Mouse (Mus musculus) hindbrain, postnatal 0 days (tissue): Measurements from ENCODE around the gene Tomt. TPM values are rescaled to one million over a fixed set of nuclear protein-coding genes. Genes with fewer than 3 reads are reported as not detected.
A peak's percentile ranks its signal among the peaks of the same experiment; 100 is the strongest.
"Not testable (repeated sequence)": the region's sequence is repeated elsewhere in the genome, so short reads cannot be mapped to it uniquely, and the experiment has no call there.

Experiments
- ATAC-seq: fragments of 200-750 bp; cut with Nextera tagmentation; 2 replicates; pipeline ENCODE4 v1.8.0; 2017; ENCODE audit warnings: mild to moderate bottlenecking, moderate TSS enrichment, moderate library complexity
- DNase-seq: peaks from one replicate; pipeline ENCODE4 v3.0.0-alpha.2; 2015; ENCODE audit warnings: low spot score
- H3K27ac ChIP-seq: fragments of 300-500 bp; sonication (generic); 2 replicates; pipeline ENCODE4 v1.5.1; 2014; ENCODE audit warnings: mild to moderate bottlenecking
- H3K27me3 ChIP-seq: fragments of 300-500 bp; sonication (generic); 2 replicates; pipeline ENCODE4 v1.6.1; 2014; ENCODE audit warnings: low read length, mixed read lengths; ENCODE audit not compliant: insufficient read depth
- H3K36me3 ChIP-seq: fragments of 300-500 bp; sonication (generic); 2 replicates; pipeline ENCODE4 v1.6.1; 2014; ENCODE audit warnings: low read length, mixed read lengths; ENCODE audit not compliant: insufficient read depth
- H3K4me1 ChIP-seq: fragments of 300-500 bp; sonication (generic); 2 replicates; pipeline ENCODE4 v1.6.1; 2014; ENCODE audit warnings: antibody characterized with exemption, low read length, mixed read lengths; ENCODE audit not compliant: insufficient read depth
- H3K4me2 ChIP-seq: fragments of 300-500 bp; sonication (generic); 2 replicates; pipeline ENCODE4 v1.6.1; 2014; ENCODE audit warnings: low read depth, mild to moderate bottlenecking, low read length, moderate library complexity, mixed read lengths
- H3K4me3 ChIP-seq: fragments of 300-500 bp; sonication (generic); 2 replicates; pipeline ENCODE4 v1.5.1; 2014; ENCODE audit warnings: low read length
- H3K9ac ChIP-seq: fragments of 300-500 bp; sonication (generic); replicated peaks from 2 replicates; pipeline ENCODE4 v1.6.1; 2014; ENCODE audit warnings: mild to moderate bottlenecking, low read length, moderate library complexity, mixed read lengths
- H3K9me3 ChIP-seq: fragments of 300-500 bp; sonication (generic); 2 replicates; pipeline ENCODE4 v1.6.1; 2016; ENCODE audit warnings: low read length, mixed read lengths
- CTCF ChIP-seq: IDR thresholded peaks from 2 replicates; pipeline ENCODE4 v1.5.1; 2016; ENCODE audit warnings: antibody characterized with exemption, control low read depth, low read depth
- WGBS: fragments of 180-500 bp; shearing (Covaris S2); extraction: QIAGEN DNeasy Blood & Tissue Kit; methylation state at CpG from one replicate; pipeline ENCODE4 v1.1.7; 2014; 5-methylcytosine and 5-hydroxymethylcytosine counted together
- polyA plus RNA-seq: library from polyadenylated mRNA; unstranded; fragments of >200 nt; fragmentation: Nextera tagmentation; extraction: Ambion mirVana; gene quantifications from 2 replicates; pipeline ENCODE4 v1.2.1, GENCODE M21; 2015
- total RNA-seq: library from RNA; depleted of rRNA; stranded (reverse); fragments of >200 nt; gene quantifications from 2 replicates; pipeline ENCODE4 v1.2.3, GENCODE M21; 2014

The Tomt gene
- total and polyA plus RNA-seq, 2 experiments from 2014 or later, result 0.49 to 0.52 TPM

- TF ChIP-seq CTCF, result no peak
- no peak for DNase-seq
- Histone ChIP-seq H3K36me3 (no peaks in the 10 kb centered on the region), H3K9ac (no peak overlapping the region), H3K27me3 (no peaks in the 10 kb centered on the region), H3K27ac (no peak overlapping the region), H3K4me3 (no peak overlapping the region), H3K4me1 (peaks cover 5% of the 10 kb centered on the region; the same call in 1 of the 2 replicates), H3K4me2 (no peak overlapping the region), H3K9me3 (no peaks in the 10 kb centered on the region)
- ATAC-seq, result no peak
- WGBS, result 80% methylated on average over 1 of the region's 1 CpGs
Observed at GRCm38 (mm10) chr7:101932551-101932950, 26.4 kb upstream of the Tomt start.

GRCm38 (mm10) chr7:101928093-101928492, 21.9 kb upstream of the Tomt start:
- no peak overlapping the region for H3K4me2 ChIP-seq
- no peak for ATAC-seq
- WGBS, result 83% methylated on average over 3 of the region's 3 CpGs
- H3K4me1 ChIP-seq, result no peaks in the 10 kb centered on the region; the same call in 1 of the 2 replicates
- no peak overlapping the region for H3K27ac ChIP-seq
- H3K9ac ChIP-seq, result no peak overlapping the region
- H3K36me3 ChIP-seq, result no peaks in the 10 kb centered on the region
- H3K4me3 ChIP-seq, result no peak overlapping the region
- no peaks in the 10 kb centered on the region for H3K9me3 ChIP-seq
- no peaks in the 10 kb centered on the region for H3K27me3 ChIP-seq
- TF ChIP-seq CTCF, result no peak
- DNase-seq, result no peak

- not testable (repeated sequence) for H3K27ac ChIP-seq, H3K9ac ChIP-seq, DNase-seq, H3K36me3 ChIP-seq, H3K4me2 ChIP-seq, H3K9me3 ChIP-seq, H3K4me3 ChIP-seq, ATAC-seq, H3K4me1 ChIP-seq, H3K27me3 ChIP-seq
- TF ChIP-seq CTCF, result peak; percentile 16; the same call in 1 of the 2 replicates
Observed at GRCm38 (mm10) chr7:101925892-101926291, 19.7 kb upstream of the Tomt start.

GRCm38 (mm10) chr7:101918071-101918470, 11.9 kb upstream of the Tomt start:
- no peaks in the 10 kb centered on the region for H3K4me1 ChIP-seq

GRCm38 (mm10) chr7:101911982-101912381, 5.8 kb upstream of the Tomt start:
- H3K4me1 ChIP-seq, result no peaks in the 10 kb centered on the region
- peak; percentile 37 for TF ChIP-seq CTCF
- H3K27me3 ChIP-seq, result no peaks in the 10 kb centered on the region
- no peak for DNase-seq
- H3K9me3 ChIP-seq, result no peaks in the 10 kb centered on the region
- no peak for ATAC-seq
- H3K27ac ChIP-seq, result no peak overlapping the region
- 51% methylated on average over 3 of the region's 3 CpGs for WGBS
- H3K4me3 ChIP-seq, result no peak overlapping the region
- H3K36me3 ChIP-seq, result peaks cover 27% of the 10 kb centered on the region
- H3K4me2 ChIP-seq, result no peak overlapping the region
- H3K9ac ChIP-seq, result no peak overlapping the region

More at GRCm38 (mm10) chr7:101918071-101918470, 11.9 kb upstream of the Tomt start:
- H3K27ac ChIP-seq, result no peak overlapping the region
- peaks cover 4% of the 10 kb centered on the region for H3K36me3 ChIP-seq
- H3K4me2 ChIP-seq, result no peak overlapping the region
- peak; percentile 80 for DNase-seq
- H3K27me3 ChIP-seq, result no peaks in the 10 kb centered on the region
- WGBS, result 31% methylated on average over 1 of the region's 1 CpGs
- H3K9me3 ChIP-seq, result no peaks in the 10 kb centered on the region
- ATAC-seq, result peak; percentile 82
- H3K9ac ChIP-seq, result no peak overlapping the region
- no peak overlapping the region for H3K4me3 ChIP-seq
- TF ChIP-seq CTCF, result peak; percentile 92

- Histone ChIP-seq H3K27ac (no peak overlapping the region), H3K27me3 (no peaks in the 10 kb centered on the region), H3K4me1 (no peaks in the 10 kb centered on the region; the same call in 1 of the 2 replicates), H3K36me3 (peaks cover 27% of the 10 kb centered on the region), H3K4me3 (no peak overlapping the region), H3K4me2 (no peak overlapping the region), H3K9me3 (no peaks in the 10 kb centered on the region), H3K9ac (no peak overlapping the region)
- no peak for DNase-seq
- ATAC-seq, result no peak
- no peak for TF ChIP-seq CTCF
- 83% methylated on average over 4 of the region's 4 CpGs for WGBS
Observed at GRCm38 (mm10) chr7:101910138-101910537, 4.0 kb upstream of the Tomt start.

GRCm38 (mm10) chr7:101908367-101908766, 2.2 kb upstream of the Tomt start:
- DNase-seq, result no peak

More at GRCm38 (mm10) chr7:101908367-101908766, 2.2 kb upstream of the Tomt start:
- no peak overlapping the region for H3K4me3 ChIP-seq
- no peaks in the 10 kb centered on the region for H3K9me3 ChIP-seq
- 84% methylated on average over 4 of the region's 4 CpGs for WGBS
- H3K27me3 ChIP-seq, result no peaks in the 10 kb centered on the region
- H3K27ac ChIP-seq, result no peak overlapping the region
- H3K9ac ChIP-seq, result 0 out of 2 replicates have a peak overlapping the region, but pooled peaks have one; percentile 37
- ATAC-seq, result no peak
- TF ChIP-seq CTCF, result no peak
- peaks cover 26% of the 10 kb centered on the region for H3K36me3 ChIP-seq
- H3K4me2 ChIP-seq, result no peak overlapping the region
- no peaks in the 10 kb centered on the region; the same call in 1 of the 2 replicates for H3K4me1 ChIP-seq
